Mouse (Mus musculus): ENCODE data around the gene Appl1. TPM values are rescaled to one million over a fixed set of nuclear protein-coding genes. Genes with fewer than 3 reads are reported as not detected.
"Not testable (repeated sequence)": the region's sequence is repeated elsewhere in the genome, so short reads cannot be mapped to it uniquely, and the experiment has no call there.

Gene Appl1
- total RNA-seq, 2 experiments from 2014 or later: 65.1 to 68.9 TPM

DNA sequence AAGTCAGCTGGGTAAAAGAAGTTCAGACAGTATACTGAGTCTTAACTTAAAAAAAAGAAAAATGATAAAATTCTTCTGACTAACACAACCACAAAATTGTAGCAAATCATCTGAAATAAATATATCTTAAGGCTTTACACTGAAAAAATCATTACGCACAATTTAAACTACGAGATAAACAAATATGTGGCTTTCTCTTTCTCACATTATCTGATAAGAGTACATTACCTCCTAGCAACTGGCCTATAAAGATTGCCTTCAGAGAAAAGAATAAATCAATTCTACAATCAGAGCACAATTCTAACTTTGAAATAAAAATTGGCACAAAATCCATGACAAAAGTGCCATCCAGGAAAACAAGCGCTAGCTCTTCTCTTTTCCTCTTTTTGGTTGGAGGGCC lies 1.9 kb downstream of the Appl1 start:
- DNase-seq: no peak

DNA sequence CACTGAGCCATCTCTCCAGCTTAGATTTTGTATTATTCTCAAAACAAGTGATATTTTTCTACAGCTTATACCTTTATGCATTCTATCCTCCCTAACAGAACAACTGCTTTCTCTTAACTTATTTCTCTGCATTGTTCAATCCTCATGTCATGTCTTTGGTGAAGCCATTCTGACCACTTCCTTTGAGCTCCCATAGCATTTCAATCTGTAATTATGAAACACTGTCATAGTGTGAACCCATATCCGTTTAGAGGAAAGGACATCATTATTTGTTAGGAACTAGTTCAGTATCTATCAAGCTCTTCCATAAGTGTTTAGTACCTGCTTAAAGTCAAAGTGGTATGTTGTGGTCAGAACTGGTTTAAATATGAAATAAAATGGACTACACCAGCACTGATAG lies 10.5 kb downstream of the Appl1 start:
- DNase-seq: no peak

DNA sequence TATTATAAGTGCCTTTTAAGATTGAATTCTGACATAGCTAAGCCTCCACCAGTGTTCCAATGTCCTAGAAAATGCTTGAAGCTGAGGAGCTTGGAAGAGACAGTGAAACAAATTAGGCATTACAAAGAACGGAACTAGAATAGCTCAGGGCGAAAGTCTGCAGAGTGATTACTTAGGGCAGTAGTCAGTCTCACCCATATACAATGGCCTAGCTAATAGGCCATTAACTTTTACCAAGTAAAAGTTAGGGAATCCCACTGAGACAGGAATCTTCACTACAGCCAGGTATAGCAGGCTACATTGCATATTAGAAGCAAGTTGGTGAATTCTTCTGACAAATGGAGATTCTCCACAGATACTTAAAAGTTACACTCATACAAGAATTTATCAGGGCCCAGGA lies 14.9 kb downstream of the Appl1 start:
- not testable (repeated sequence) for DNase-seq

DNA sequence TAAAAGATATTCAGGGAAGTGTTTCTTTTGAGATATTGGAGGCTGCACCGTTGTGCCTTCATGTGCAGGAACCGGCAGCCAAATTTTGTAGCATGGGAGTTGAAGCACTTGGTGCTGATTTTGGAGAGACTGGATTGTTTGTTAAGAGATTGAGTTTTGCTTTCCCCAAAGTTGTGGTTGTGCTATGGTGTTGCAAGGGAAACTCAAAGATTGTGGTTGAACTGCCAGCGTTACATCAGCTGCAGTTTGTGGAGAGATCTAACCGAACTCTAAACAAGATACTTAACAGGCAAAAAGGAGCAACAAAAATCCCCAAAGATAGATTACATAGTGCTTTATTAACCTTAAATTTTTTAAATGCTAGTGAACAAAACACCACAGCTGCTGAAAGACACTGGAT lies 35.5 kb downstream of the Appl1 start:
- no peak for DNase-seq

DNA sequence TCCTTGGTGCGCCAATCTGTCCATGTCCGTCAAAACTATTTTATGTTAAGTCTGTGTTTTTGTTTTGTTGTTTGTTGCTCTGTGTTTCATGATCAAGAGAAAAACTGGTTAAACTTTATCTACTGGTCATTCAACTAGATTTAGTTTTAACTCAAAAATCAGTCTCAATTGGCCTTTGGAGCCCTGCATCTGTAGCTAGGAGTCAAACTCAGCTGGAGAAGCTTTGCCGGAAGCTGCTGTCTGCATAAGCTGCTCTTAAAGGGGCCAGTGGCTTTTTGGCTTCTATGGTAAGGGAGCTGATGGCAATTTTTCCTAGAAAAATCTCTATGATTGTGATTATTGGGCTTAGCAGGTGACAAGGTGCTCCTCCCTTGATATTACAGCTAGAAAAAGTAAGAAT lies 36.1 kb downstream of the Appl1 start:
- no peak for DNase-seq

DNA sequence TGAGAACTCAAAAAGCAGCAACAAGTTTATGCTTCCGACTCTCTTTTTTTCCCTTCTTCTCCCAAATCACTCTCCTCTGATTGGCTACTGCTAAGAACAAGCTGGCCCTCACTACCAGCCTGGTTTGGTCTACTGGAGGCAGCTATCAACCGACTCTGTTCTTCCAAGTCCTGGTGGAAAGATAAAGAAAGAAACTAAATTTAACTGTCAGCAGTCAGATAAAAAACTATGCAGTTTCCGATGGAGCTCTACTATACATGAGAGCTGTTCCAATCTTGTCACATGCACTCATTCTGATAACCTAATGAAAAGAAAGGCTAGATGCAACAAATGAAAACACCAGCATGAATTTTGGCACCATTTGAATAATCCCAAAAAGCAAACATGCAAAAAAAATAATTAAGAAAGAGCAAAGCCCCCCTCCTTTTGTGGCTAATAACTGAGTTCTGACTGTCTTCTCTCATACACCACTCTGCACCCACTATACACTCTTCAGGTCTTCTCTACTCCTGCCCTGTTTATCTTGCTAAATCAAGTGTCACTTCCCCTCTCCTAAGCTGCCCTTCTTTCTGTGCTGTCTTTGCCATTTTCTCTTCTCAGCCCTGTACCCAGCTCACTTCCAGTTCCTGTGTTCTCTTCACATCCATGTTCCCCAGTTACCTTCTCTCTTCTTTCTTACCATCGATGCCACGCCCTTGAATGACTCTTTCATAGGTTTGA lies 47.2 kb downstream of the Appl1 start:
- DNase-seq: no peak

DNA sequence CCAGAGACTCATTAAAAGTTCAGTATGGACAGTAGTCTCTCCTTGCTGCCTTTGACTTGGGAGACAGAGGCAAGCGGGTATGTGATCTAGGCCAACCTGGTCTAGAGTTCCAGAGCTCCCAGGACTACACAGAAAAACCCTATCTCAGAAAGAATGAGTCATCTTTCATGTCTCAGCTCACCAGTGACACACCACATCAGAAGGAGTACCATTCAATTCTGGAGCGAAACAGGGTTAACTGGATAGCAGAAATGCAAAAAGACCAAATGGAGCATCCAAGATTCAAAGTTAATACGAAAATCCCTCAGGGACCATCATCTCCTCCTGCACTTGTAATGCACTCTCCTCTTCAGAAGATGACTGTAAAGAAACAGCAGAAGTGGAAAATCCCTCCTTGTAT lies 51.7 kb downstream of the Appl1 start:
- DNase-seq: no peak

DNA sequence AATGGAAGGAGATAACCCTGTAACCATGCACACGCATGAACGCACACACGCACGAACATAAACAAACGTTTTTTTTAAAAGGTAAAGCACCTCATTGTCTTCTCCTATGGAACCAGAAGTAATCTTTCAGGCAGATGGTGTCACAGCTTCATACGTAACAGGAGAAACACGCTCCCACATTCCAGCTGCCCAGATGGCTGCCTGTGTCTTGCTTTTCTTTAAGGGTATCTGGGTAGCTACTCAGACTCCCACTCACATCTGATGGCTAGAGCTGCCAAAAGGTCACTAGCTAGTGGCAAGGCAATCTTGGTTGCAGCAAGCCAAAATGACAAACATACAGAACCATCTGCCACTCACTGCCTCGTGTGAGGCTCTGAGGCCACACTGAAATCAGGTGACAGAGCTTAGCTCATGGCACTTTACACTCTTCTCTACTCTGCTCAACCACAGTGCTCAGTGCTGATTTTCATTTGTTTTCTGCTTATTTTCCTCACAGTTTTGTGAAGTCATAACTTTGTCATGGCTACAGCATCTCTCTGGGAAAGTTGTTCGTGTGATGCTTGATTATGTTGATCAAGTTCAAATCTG lies 57.3 kb downstream of the Appl1 start:
- DNase-seq: peak; percentile 7 to 11

DNA sequence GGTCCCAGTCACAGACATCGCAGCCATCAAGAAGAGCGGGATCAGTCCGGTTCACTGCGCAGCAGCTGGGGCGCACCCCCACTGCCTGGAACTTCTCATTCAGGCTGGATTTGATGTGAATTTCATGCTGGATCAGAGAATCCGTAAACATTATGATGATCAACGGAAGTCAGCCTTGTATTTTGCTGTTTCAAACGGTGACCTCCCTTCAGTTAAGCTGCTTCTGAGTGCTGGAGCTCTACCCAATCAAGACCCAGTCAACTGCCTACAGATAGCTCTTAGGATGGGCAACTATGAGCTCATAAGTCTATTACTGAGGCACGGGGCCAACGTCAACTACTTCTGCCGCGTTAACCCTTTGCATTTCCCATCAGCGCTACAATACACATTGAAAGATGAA lies 59.2 kb downstream of the Appl1 start:
- DNase-seq: no peak

DNA sequence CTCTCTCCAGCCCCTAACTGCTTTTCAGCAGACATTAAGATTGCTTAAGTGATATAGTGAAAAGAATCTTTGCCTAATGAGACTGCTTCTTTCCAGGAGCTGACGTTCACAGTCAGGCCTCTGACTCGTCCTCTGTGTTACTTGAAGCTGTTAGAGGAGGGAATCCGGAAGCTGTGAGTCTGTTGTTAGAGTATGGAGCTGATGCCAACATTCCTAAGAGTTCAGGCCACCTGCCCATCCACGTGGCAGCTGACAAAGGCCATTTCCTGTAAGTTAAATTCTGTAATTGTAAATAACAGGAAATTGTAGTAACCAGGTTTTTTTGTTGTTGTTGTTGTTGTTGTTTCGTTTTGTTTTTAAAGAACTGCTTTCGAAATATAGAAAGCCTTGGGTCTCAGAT lies 59.8 kb downstream of the Appl1 start:
- no peak for DNase-seq

DNA sequence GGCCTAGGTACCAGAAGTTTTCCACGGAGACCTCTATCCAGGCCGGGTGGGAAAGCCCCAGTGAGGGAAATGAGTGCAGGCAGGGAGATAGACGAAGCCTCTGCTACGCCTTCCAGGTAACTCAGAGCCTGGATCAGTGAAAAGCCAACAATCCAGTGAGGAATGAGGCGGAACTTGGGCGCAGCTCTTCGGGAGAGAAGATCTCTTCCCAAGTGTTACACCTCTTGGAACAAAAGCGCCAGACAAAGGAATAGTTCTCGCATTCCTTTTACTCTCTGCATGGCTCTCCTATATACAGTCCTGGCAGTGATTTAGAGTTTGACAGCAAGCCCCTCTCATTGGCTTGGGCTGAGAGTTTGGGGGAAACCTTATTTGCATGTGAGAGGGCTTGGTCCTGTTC lies 60.6 kb downstream of the Appl1 start:
- not testable (repeated sequence) for DNase-seq

DNA sequence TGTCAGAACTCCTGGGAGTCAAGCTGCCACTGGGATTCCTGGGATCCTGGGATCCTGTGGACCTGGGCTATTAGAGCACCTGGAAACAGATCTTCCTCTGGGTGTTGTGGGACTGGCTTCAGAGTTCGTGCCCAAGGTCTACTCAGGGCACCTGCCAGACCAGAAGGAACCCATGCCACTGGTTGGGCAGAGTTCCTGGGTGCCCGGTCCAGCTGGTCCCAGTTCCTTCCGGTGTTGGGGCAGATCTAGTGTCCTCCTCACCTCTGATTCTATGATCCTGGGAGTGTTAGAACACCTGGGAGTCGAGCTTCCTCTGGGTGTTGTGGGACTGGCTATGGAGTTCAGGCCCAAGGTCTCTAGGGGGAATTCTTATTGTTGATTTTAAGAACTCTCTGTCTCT lies 63.6 kb downstream of the Appl1 start:
- no peak for DNase-seq

DNA sequence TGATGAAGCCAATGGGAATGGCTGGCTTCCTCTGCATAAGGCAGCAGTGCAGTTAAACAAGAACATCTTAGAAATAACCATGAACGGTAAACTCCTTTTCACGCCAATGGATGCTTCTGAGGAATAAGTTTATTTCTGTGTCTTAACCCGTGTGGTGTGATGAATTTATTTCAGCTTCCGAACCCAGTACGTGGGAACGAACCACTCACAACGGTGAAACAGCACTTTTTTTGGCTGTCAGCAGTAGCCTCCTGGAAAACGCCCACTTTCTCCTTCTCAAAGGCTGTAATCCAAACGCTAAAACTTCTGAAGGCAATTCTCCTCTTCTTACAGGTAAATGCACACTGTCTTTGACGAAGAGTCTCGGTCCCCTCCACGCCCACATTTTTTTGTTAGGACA lies 70.1 kb downstream of the Appl1 start:
- no peak for DNase-seq

DNA sequence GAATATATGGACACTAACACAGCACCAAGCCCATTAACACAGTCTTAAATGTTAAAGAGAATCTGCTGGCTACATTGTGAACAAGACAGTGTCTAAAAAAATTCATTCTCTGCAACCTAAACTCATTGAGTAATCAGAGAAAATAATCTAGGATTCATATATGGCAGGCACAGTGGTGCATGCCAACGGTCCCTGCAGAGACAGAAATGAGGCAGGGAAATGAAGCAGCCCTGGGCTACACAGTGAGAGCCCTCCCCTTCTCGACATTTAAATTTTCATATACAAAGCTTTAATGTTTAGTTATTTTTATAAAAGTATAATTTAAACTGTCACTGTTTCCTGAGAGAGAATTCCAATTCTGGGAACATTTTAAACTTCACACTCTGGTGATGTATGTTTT lies 71.5 kb downstream of the Appl1 start:
- DNase-seq: no peak

DNA sequence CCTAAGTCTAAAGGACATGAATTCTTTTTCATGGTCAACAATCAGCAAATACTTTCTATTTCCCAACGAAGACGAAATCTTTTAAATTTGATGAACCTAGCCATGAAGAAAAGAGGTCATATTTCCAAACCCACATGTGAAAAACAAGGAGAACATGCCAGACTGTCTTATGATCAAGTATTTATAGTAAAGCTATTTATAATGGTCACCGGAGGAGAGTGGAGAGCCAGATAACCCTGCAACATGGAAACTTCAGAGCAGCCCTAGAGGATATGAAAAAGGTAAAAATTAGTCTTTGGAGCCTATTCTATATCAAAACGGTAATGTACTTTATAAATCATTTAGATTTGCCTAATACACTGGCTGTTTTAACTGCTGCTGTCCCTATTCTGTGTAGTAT lies 76.6 kb downstream of the Appl1 start, which contains the start of gene Asb14:
TSS of gene Asb14 (plus strand) at position 166 of the 400 bp plus-strand sequence.
- DNase-seq: no peak

DNA sequence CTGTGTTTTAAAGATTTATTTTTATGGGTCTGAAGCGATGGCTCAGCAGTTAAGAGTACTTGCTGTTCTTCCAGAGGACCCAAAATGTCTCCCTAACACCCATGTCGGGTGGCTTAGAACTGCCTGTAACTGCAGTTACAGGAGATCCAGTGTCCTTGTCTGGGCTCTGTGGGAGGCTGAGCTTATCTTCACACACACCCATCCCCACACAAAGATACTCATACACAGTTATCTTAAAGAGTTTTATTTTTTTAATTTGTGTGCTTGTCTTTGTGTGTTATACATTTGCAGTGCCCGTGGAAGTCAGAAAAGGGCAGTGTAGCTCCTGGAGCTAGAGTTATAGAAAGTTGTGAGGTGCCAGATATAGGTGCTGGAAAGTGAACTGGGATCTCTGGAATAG lies 80.3 kb downstream of the Appl1 start:
- no peak for DNase-seq

DNA sequence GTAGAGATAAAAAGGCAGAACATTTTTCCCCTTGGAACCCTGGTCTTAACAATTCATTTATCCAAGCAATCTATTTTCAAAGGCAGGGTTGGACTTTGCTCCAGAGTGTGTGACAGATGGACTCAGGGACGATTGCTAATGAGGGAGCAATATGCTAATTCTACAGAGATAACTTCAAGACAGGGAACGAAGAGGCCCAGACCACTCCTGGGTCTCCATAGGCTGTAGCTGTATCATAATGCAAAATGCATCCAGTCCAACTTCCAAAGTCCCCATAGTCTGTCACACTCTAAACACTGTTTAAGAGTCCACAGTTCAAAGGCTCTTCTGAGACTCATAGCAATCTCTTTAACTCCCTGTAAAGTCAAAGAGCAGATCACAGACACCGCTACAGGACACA lies 83.8 kb downstream of the Appl1 start:
- no peak for DNase-seq

DNA sequence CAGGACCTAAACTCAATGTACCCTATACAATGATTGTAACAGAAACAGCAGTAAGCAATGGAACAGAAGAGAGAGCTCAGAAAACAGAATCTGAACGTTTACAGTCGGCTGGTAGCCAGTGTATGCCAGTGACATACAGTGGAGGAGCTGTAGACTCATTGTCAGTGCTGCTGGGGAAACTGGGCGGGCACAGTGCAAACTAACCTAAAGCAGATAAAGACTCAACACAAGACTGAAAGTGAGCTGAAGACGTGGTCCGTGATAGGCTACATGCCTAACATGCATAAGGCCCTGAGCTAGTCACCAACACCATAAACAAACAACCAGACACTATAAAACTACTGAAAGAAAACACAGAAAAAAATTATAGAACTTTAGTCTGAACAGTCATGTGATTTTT lies 89.3 kb downstream of the Appl1 start:
- no peak for DNase-seq

DNA sequence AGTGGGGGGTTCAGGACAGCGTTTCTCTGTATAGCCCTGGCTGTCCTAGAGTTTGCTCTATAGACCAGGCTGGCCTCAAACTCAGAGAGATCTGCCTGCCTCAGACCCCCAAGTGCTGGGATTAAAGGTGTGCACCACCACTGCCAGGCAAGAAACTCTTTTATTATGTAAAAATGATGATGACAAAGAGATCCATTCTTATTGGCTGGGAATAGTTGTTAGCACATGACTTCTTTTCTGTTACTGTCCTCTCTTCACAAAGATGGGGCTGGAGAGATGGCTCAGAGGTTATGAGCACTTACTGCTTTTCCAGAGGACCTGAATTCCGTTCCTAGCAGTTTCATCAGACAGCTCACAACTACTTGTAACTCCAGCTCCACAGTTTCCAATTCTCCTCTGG lies 91.1 kb downstream of the Appl1 start:
- DNase-seq: no peak

DNA sequence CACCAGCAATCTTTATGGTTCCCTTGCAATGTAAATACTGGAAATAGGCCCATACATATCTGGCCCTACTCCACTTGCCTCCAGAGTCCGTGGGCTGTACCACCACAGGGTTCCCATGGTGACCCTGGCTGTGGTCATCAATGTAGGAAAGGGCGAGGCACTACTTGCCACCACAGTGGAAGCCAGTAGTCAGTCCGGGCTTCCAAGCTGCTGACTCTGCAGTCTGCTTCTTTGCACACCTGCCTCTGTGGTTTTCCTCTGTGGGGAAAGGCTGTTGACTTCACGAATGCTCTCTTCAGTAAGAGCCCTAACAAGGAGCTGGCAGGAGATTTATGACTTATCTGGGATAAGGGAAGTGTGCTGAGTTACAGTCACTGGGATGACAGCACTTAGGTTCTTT lies 92.3 kb downstream of the Appl1 start:
- no peak for DNase-seq
